Mouse (Mus musculus) cerebellum, adult 11 months (tissue): ENCODE data around the gene Lcn6.
"Not testable (repeated sequence)": the region's sequence is repeated elsewhere in the genome, so short reads cannot be mapped to it uniquely, and the experiment has no call there.

Experiments
- DNase-seq: peaks from one replicate; pipeline ENCODE4 v3.0.0; 2022

The Lcn6 gene

GRCm38 (mm10) chr2:25706643-25707481, 30.3 kb downstream of the Lcn6 start, which contains the start of gene Bmyc:
Gene Bmyc, plus strand, starts transcription at chr2:25706739.
- DNase-seq, result peak; percentile 76

GRCm38 (mm10) chr2:25708121-25708520, 31.5 kb downstream of the Lcn6 start:
- DNase-seq, result peak; percentile 17

- not testable (repeated sequence) for DNase-seq
These were observed 32.5 kb downstream of the Lcn6 start for GRCm38 (mm10) chr2:25709056-25709455.

GRCm38 (mm10) chr2:25709791-25710190, 33.2 kb downstream of the Lcn6 start:
- not testable (repeated sequence) for DNase-seq

DNA sequence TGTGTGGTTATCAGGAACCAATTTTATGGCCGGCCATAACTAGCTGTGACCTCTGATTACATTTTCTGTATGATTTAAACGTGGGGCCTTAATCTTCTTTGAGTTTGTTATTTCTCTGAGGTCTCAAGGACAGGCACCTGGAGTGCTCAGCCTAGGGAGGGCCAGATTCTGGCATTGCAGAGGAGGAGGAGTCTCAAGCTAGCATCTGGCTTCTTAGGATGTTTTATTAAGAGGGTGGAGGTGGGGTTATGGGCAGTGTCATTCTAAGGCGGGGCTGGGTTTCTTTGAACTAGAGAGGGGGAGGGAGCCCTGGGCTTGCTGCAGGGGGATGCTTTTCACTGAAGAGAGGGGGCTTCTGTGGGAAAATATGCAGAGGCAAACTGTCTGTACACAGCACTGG, 35.1 kb downstream of the Lcn6 start:
- DNase-seq, result not testable (repeated sequence)

DNA sequence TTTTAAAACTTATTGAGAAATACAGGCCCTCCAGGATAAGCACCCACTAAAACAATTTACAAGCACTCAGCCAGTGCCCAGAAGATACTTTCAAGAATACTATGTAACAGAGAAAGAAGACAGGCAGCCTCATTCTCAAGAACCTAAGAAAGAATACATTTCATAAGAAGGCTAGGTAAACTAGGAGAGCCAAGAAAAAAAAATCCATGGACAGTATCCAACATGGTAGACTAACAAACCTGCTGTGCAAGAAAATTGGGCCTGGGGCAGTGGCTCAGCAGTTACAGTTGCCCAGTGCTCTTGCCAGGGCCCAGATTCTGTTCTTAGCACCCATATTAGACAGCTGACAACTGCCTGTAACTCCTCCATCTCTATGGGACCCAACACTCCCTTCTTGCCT, 40.6 kb downstream of the Lcn6 start:
- no peak for DNase-seq
